In the genomic region with DNA sequence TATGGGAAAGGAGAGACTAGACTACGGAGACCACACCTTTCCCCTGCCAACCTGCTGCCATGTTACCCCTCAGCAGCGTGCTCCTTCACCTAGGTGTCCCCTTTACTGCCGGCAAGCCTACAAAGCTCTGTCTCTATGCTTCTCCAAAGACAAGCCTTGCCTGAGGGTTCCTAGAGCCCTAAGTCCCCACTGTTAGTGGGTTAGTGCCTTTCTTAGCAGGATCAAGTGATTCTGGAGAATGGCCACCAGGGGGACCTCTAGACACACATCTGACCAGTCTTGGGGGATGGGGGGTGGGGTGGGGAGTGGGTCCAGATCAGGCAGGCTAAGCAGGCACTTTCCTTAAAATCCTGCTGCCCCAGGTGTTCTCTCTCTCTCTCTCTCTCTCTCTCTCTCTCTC, we compare ENCODE assay signal across 9 mouse cellular contexts. TPM values are rescaled to one million over a fixed set of nuclear protein-coding genes. Genes with fewer than 3 reads are reported as not detected.
A peak's percentile ranks its signal among the peaks of the same experiment; 100 is the strongest.
DNase-seq lines count a peak whose midpoint lies in the region; ATAC-seq and TF ChIP-seq lines count a peak whose summit lies in the region.
"Had no signal": no experiment of that assay in that cellular context is flagged by ENCODE, and none has a peak within 500 bp of the region (broad histone marks: within the 10 kb centered on the region; RNA-seq: fewer than 3 reads in every experiment).

No protein-coding gene starts in this region.

- H3K9me3 ChIP-seq in kidney, embryonic 16.5 days (ENCODE audit: low read length) = no peaks in the 10 kb centered on the region
- no peaks in the 10 kb centered on the region for H3K9me3 ChIP-seq in midbrain, embryonic 13.5 days

- H3K27me3 ChIP-seq in testis, adult 2 months (ENCODE audit: control insufficient read depth, insufficient read depth, low read length) = no peaks in the 10 kb centered on the region
- peaks cover 12% of the 10 kb centered on the region; the same call in 1 of the 2 replicates for H3K27me3 ChIP-seq in kidney, embryonic 16.5 days (ENCODE audit: insufficient read depth, low read length)
- H3K27me3 ChIP-seq in midbrain, embryonic 13.5 days = peaks cover 30% of the 10 kb centered on the region
- H3K27me3 ChIP-seq: Patski had no signal

- no peak overlapping the region for H3K9ac ChIP-seq in kidney, embryonic 16.5 days (replicated peaks; ENCODE audit: low read length)
- H3K9ac ChIP-seq in midbrain, embryonic 13.5 days (replicated peaks) = no peak overlapping the region

- peaks cover 3% of the 10 kb centered on the region; the same call in 1 of the 2 replicates for H3K4me1 ChIP-seq in testis, adult 2 months (ENCODE audit: control insufficient read depth, insufficient read depth, low read length)
- no peaks in the 10 kb centered on the region for H3K4me1 ChIP-seq in kidney, embryonic 16.5 days (ENCODE audit: insufficient read depth, low read length)
- peaks cover 2% of the 10 kb centered on the region; the same call in 1 of the 2 replicates for H3K4me1 ChIP-seq in midbrain, embryonic 13.5 days (replicated peaks)

- H3K4me3 ChIP-seq in testis, adult 2 months (ENCODE audit: control insufficient read depth, low read depth, low read length) = no peak overlapping the region
- H3K4me3 ChIP-seq in kidney, embryonic 16.5 days (ENCODE audit: low read length) = no peak overlapping the region
- no peak overlapping the region for H3K4me3 ChIP-seq in midbrain, embryonic 13.5 days (replicated peaks)

- peak; percentile 44; the same call in 1 of the 2 replicates for ATAC-seq in kidney, embryonic 16.5 days (ENCODE audit: low FRiP score, low TSS enrichment)
- peak; percentile 51 for ATAC-seq in midbrain, embryonic 13.5 days
- ATAC-seq: Patski had no signal

- H3K27ac ChIP-seq in testis, adult 2 months (ENCODE audit: control insufficient read depth, insufficient read depth, low read depth, low read length) = no peak overlapping the region
- H3K27ac ChIP-seq in kidney, embryonic 16.5 days (ENCODE audit: low read length) = no peak overlapping the region
- no peak overlapping the region for H3K27ac ChIP-seq in midbrain, embryonic 13.5 days

- no peaks in the 10 kb centered on the region for H3K36me3 ChIP-seq in testis, adult 2 months (ENCODE audit: control insufficient read depth, insufficient read depth, low read length)
- no peaks in the 10 kb centered on the region for H3K36me3 ChIP-seq in kidney, embryonic 16.5 days (ENCODE audit: insufficient read depth, low read length)
- no peaks in the 10 kb centered on the region for H3K36me3 ChIP-seq in midbrain, embryonic 13.5 days

- TF ChIP-seq CTCF in testis, adult 2 months (IDR thresholded peaks at IDR 0.05; ENCODE audit: control insufficient read depth, insufficient read depth, insufficient replicate concordance, low read depth, low read length) = peak; percentile 39; the same call in 1 of the 2 replicates

- DNase-seq in adrenal gland, adult 18-20 months (ENCODE audit: low spot score in 2 of 2) = peak; percentile 32 to 42
- DNase-seq in adrenal gland, postnatal 4 days (ENCODE audit: low spot score in 2 of 2) = no peak
- DNase-seq in testis, postnatal 14 days (ENCODE audit: low spot score) = no peak
- peak; percentile 51 for DNase-seq in embryo, embryonic 9.5 days (ENCODE audit: extremely low spot score)
- DNase-seq in ovary, postnatal 36 days (ENCODE audit: low spot score) = no peak

- no peak overlapping the region for H3K4me2 ChIP-seq in kidney, embryonic 16.5 days (replicated peaks; ENCODE audit: low read depth, low read length)
- no peak overlapping the region for H3K4me2 ChIP-seq in midbrain, embryonic 13.5 days (replicated peaks)

- 22% methylated on average over 3 of the region's 3 CpGs for WGBS in kidney, embryonic 16.5 days
- WGBS in midbrain, embryonic 13.5 days = 20% methylated on average over 3 of the region's 3 CpGs

- TF ChIP-seq POLR2A in testis, adult 2 months (IDR thresholded peaks at IDR 0.05; ENCODE audit: control insufficient read depth, low read depth, low read length) = no peak

RNA-seq across cellular contexts. Expression of gene Fut7, which starts 1.2 kb away (rescaled TPM):
- under 1 TPM; 0.13 to 0.35 TPM for total RNA-seq in adrenal gland, adult 18-20 months (2021)
- under 1 TPM in 1 of 2 experiments, not detected in 1; 0.82 TPM for total RNA-seq in adrenal gland, postnatal 4 days (2021)
- 0.10 TPM in 1 of 2 replicates, not detected in the other for polyA plus RNA-seq in testis, adult 2 months (2012; rRNA removed)
- not detected in 2 replicates for polyA plus RNA-seq in kidney, embryonic 16.5 days (2015; fragmentation: Nextera tagmentation; extraction: Ambion mirVana)
- 0.49 TPM in 1 of 2 replicates, not detected in the other for polyA plus RNA-seq in midbrain, embryonic 13.5 days (2015; fragmentation: Nextera tagmentation; extraction: Ambion mirVana)

RNA-seq across cellular contexts. Expression of gene Abca2, which starts 6.6 kb away (rescaled TPM):
- 10 to 100 TPM; 36.9 to 48.5 TPM for total RNA-seq in adrenal gland, adult 18-20 months (2021)
- total RNA-seq in adrenal gland, postnatal 4 days (2021) = 10 to 100 TPM; 30.4 to 34.3 TPM
- polyA plus RNA-seq in testis, adult 2 months (2012; rRNA removed) = 17.3 and 18.3 TPM in 2 replicates
- polyA plus RNA-seq in kidney, embryonic 16.5 days (2015; fragmentation: Nextera tagmentation; extraction: Ambion mirVana) = 12.7 and 14.3 TPM in 2 replicates
- 10.2 and 11.1 TPM in 2 replicates for polyA plus RNA-seq in midbrain, embryonic 13.5 days (2015; fragmentation: Nextera tagmentation; extraction: Ambion mirVana)

RNA-seq across cellular contexts. Expression of gene Npdc1, which starts 22.7 kb away (rescaled TPM):
- 100 to 1,000 TPM; 125 to 161 TPM for total RNA-seq in adrenal gland, adult 18-20 months (2021)
- 100 to 1,000 TPM; 102 to 112 TPM for total RNA-seq in adrenal gland, postnatal 4 days (2021)
- polyA plus RNA-seq in testis, adult 2 months (2012; rRNA removed) = 13.6 and 15.9 TPM in 2 replicates
- polyA plus RNA-seq in kidney, embryonic 16.5 days (2015; fragmentation: Nextera tagmentation; extraction: Ambion mirVana) = 52.4 and 58.3 TPM in 2 replicates
- polyA plus RNA-seq in midbrain, embryonic 13.5 days (2015; fragmentation: Nextera tagmentation; extraction: Ambion mirVana) = 380 and 389 TPM in 2 replicates

RNA-seq across cellular contexts. Expression of gene Entpd2, which starts 26.2 kb away (rescaled TPM):
- total RNA-seq in adrenal gland, adult 18-20 months (2021) = 1 to 10 TPM; 3.2 to 8.3 TPM
- total RNA-seq in adrenal gland, postnatal 4 days (2021) = 10 to 100 TPM in 1 of 2 experiments, 1 to 10 TPM in 1; 10.0 to 11.8 TPM
- polyA plus RNA-seq in testis, adult 2 months (2012; rRNA removed) = 6.2 and 6.5 TPM in 2 replicates
- polyA plus RNA-seq in kidney, embryonic 16.5 days (2015; fragmentation: Nextera tagmentation; extraction: Ambion mirVana) = 5.5 and 6.4 TPM in 2 replicates
- polyA plus RNA-seq in midbrain, embryonic 13.5 days (2015; fragmentation: Nextera tagmentation; extraction: Ambion mirVana) = 0.62 and 1.0 TPM in 2 replicates

RNA-seq across cellular contexts. Expression of gene Clic3, which starts 34.7 kb away (rescaled TPM):
- total RNA-seq in adrenal gland, adult 18-20 months (2021) = 1 to 10 TPM in 1 of 2 experiments, under 1 TPM in 1; 0.53 to 1.1 TPM
- 1 to 10 TPM; 1.4 to 1.7 TPM for total RNA-seq in adrenal gland, postnatal 4 days (2021)
- polyA plus RNA-seq in testis, adult 2 months (2012; rRNA removed) = 0.78 and 11.8 TPM in 2 replicates
- 3.9 and 8.5 TPM in 2 replicates for polyA plus RNA-seq in kidney, embryonic 16.5 days (2015; fragmentation: Nextera tagmentation; extraction: Ambion mirVana)
- 2.7 and 4.0 TPM in 2 replicates for polyA plus RNA-seq in midbrain, embryonic 13.5 days (2015; fragmentation: Nextera tagmentation; extraction: Ambion mirVana)

Comparison
In these comparisons a context has a peak if more than half of its experiments do, and no peak if none do; other contexts are left out.
1. DNase-seq: peak in adrenal gland, adult 18-20 months (2 of 2) and embryo, embryonic 9.5 days (single experiment); none in adrenal gland, postnatal 4 days (0 of 2), testis, postnatal 14 days (single experiment) and ovary, postnatal 36 days (single experiment).